Mouse (Mus musculus) WW6 (cell line): ENCODE results near the gene Ccdc51.

Experiments
- DNase-seq: peaks from one replicate; pipeline ENCODE4 v3.0.0-alpha.2; 2013; ENCODE audit warnings: low read depth, low spot score

The Ccdc51 gene

DNA sequence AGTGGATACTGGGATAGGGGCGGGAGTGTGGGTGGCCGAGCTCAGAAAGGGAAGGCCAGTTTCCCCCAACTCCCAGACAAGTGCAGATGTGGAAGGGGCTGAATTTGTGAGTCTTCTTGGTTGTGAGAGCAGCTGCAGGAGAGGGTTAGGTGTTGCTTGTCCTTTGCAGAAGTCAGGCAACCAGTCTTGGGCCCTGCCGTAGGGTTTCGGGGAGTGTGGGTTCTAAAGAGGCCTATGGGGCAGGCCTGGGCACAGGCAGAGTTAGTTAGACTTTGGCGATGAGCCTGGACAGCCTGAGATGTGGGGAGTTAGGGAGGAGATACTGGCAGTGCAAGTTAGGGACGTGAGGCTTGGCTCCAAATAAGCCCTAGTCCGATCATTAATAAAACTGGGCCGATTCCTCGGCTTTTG is 14.0 kb downstream of the Ccdc51 start:
- DNase-seq = no peak

DNA sequence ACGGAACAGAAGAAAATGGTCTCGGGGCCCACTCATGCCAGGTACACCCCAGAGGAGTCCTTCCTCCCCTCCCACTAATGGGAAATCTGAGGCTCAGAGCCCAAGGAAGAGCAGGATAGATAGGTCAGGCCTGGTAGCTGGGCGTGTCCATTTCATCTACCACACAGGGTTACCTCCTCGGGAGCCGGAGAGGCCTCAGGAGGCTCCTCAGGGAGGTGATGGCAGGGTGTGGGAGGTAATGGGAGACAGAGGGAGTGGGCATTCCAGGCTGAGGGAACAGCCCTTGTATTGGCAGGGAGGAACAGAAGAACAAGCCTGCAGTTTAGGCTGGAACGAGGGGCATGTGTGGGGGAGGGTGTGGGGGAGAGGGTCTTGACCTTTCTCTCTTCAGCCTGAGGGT is 14.6 kb downstream of the Ccdc51 start:
- DNase-seq = no peak

DNA sequence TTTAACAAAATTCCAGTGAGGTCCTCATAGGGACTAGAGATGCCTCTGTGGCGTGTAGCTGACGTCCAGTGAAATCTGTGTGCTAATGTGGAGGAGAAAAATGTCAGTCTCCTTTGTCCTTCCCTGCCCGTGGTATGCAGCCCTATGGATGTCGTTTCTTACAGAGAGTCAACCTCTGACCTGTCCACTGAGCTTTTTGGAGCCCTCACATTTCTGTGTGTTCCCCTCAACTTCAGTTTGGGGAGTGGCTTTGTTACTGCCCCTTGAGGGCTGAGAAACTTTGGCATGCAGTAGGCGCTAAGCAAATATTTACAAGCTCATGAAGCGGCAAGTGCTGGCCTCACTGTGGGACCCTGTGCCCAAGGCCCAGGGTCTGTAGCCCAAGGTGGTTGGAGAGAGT is 15.0 kb downstream of the Ccdc51 start:
- no peak for DNase-seq

DNA sequence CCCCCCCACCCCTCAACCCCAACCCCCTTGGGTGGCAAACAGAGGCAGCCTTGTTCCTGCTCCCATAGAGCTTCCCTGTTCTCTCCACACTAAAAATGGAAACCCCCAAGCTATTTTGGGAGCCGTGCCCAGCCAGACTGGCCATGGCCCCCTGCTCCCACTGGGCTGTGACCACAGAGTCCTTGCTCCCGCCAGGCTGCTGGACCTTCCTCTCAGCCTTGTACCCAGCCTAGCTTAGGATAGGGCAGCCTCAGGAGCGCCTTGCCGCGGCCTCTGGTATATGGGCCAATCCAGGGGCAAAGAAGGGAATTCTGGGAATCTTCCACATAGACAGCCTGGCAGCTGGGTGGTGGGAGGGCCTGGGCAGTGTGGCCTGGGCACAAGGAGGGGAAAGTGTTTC is 15.5 kb downstream of the Ccdc51 start:
- no peak for DNase-seq

DNA sequence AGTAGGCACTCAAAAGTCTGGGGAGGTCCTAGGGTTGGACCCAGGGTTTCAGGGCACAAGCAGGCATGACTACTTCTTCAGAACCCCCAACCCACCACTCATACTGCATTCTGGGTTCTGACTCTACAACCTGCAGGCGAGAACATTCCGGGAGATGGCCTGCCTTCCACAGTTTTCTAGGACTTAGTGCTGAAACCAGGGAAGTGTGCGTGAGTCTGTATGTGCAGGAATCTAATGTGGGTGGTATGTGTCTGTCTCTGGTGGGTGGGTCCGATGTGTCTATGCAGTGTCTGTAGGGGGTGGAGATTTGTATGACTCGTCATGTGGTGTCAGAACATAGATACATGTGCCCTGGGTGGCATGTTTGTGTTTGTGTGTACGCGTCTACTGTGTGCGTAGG is 16.1 kb downstream of the Ccdc51 start:
- no peak for DNase-seq

DNA sequence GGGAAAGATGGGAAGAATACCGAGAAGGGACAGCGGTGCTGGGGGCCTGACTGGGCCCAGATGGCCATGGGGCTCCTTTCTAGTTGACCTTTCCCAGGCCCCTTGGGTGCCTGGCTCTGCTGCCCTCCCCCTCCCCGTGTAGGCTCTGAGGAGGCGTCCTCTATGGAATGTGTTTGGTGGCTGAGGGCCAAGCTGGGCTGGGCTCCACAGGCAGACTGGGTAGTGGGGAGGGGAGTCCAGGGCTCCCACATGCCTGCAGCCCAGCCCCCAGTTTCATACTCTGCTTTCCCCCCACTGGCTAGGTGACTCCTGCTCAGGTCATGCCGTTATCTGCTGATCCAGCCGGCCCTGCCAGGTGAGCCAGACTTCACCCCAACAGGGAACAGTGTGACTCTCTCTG is 16.7 kb downstream of the Ccdc51 start:
- DNase-seq = no peak

DNA sequence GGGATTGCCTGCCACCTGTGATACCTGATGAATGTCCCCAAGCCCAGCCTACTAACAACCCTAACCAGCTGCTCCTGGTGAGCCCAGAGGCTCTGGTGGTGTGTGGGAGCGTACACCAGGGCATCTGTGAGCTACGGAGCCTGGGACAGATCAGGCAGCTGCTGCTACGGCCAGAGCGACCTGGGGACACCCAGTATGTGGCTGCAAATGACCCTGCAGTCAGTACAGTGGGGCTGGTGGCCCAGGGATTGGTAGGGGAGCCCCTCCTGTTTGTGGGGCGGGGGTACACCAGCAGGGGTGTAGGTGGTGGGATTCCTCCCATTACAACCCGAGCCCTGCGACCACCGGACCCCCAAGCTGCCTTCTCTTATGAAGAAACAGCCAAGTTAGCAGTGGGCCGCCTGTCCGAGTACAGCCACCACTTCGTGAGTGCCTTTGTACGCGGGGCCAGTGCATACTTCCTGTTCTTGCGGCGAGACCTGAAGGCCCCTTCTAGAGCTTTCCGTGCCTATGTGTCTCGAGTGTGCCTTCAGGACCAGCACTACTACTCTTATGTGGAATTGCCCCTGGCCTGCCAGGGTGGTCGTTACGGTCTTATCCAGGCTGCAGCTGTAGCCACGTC is 18.1 kb downstream of the Ccdc51 start:
- no peak for DNase-seq

DNA sequence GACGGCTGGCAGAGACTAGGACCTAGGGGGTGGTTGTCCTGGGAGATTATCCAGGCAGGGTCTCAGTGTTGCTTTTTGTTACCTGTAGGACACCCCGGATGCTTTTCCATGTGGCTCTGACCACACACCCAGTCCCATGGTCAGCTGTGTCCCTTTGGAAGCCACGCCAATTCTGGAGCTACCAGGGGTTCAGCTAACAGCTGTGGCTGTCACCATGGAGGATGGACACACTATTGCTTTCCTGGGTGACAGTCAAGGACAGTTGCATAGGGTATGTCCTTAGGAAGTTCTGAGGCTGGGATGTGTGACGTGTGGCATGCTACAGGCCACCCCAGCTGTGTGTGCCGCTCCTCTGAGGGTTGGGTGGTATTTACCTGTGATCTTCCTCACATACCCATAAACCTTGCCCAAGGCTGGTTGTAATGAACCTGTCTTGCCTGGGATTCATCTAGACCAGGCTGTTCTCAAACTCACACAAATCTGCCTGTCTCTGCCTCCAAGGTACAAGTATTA is 19.7 kb downstream of the Ccdc51 start:
- no peak for DNase-seq

DNA sequence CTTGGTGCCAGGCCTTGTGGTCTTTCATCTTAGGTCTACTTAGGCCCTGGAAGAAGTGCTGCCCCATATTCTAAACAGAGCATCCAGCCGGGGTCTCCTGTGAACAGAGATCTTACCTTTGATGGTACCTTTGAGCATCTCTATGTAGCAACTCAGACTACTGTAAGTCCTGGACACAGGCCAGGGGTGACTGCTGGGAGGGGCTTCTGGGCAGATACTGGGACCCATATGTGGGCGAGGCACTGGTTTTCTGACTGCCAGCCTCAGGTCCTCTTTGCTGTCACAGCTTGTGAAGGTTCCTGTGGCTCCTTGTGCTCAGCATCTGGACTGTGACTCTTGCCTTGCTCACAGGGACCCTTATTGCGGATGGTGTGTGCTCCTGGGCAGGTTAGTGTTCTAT is 20.2 kb downstream of the Ccdc51 start:
- no peak for DNase-seq

DNA sequence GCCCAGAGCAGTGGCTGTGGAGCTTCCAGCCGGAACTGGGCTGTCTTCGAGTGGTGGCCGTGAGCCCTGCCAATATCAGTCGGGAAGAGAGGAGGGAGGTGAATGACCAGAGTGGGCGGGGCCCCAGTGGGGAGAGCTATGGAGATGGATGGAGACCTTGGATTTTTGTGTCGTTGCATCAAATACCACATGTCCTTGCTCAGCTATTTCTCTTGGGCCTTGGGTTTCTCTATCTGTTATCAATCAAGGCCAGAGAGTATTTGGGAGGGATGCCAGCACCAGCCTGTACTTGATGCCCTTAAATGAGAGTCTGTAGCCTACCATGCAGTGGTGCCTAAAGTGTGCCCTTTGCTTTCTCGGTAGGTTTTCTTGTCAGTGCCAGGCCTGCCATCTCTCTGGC is 21.0 kb downstream of the Ccdc51 start:
- DNase-seq = no peak

DNA sequence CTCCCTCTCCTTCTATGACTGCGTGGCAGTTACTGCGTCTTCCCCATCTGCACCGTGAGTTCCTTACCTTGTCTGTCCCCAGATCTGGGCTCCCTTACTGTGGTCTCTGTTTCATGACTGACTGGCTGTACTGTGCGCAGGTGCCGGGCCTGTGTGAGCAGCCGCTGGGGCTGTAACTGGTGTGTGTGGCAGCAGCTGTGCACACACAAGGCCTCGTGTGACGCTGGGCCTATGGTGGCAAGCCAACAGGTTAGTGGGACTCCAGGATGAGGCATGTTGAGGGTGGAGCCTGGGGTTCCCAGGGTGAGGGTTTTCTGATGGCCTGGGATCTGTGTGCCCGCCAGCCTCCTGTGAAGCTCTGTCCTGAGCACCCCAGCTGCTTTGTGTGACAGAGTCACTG is 21.8 kb downstream of the Ccdc51 start:
- DNase-seq = no peak

DNA sequence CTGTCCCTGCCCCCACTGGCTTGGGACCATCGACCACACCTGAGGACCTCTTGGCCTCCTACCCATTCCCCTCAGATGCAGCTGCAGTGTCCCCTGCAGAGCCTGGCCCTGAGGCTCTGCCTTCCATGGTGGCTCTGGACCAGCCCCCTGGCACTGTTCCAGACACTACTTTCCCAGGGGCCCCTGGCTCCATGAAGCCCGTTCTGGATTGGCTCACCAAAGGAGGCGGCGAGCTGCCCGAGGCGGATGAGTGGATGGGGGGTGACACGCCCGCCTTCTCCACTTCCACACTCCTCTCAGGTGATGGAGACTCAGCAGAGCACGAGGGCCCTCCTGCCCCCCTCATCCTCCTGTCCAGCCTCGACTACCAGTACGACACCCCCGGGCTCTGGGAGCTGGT is 22.7 kb downstream of the Ccdc51 start:
- DNase-seq = no peak

DNA sequence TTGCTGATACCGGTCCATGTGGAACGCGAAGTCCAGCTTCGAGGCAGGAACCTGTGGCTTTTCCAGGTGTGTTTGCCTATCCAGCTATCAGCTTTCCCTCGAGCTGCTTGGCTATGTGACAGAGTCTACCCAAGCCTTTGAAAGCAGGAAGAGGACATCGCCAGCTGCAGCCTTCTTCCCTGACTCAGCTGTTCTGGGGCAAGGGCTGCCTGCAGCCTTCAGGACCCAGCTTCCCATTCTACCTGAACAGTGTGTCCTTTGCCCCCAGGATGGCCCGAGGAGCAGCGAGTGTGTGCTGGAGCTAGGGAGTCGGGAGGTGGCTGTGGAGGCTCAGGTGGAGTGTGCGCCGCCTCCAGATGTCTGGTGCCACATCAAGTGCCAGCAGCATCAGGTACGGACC is 23.4 kb downstream of the Ccdc51 start:
- DNase-seq = no peak

DNA sequence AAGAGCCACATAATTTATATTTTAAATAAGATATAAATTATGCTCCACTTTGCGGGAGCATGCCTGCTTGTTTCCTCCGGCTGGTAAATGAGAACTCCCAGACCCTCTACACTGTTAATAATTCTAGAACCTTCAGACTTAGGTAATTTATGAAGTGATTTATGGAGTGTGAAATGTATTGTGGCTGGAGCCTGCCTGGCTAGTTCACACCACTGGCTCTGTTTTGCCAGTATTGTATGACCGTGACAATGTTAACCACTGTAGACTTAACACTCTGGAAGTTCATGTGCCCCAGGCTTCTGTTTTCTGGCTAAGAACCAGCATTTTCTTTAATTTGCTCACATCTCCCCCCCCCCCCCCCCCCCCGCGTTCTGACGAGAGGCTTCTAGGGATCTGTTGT is 25.0 kb downstream of the Ccdc51 start:
- DNase-seq = no peak

DNA sequence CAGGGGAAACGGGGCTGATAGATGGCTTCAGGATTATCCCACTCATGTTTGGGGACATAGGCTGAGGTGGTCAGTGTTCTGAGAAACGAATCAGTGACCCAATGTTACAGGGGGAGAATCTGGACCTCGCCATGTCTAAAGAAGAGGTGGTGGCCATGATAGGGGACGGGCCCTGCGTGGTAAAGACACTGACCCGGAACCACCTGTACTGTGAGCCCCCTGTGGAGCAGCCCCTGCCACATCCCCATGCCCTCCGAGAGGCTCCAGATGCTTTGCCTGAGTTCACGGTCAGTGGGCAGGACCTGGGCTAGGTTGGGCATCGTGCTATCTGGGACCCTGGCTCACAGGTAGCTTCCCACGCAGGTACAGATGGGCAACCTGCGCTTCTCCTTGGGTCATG is 27.9 kb downstream of the Ccdc51 start:
- DNase-seq = no peak

DNA sequence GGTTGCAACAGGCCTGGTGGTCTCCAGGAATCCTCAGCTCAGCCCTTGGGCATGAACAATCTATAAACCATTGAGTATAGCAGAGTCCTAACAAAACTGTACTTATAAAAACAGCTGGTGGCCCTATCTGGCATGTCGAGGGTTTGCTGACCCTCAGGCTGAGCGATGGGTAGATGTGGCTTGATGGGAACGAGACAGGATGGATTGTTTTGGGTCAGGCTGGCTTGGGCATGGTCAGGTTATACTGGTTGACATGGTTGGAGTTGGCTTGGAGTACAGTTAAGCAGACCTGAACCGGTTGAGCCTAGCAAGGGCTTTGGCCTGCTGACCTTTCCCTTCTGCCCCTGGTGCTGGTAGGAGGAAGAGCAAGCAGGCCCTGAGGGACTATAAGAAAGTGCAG is 28.8 kb downstream of the Ccdc51 start:
- no peak for DNase-seq

DNA sequence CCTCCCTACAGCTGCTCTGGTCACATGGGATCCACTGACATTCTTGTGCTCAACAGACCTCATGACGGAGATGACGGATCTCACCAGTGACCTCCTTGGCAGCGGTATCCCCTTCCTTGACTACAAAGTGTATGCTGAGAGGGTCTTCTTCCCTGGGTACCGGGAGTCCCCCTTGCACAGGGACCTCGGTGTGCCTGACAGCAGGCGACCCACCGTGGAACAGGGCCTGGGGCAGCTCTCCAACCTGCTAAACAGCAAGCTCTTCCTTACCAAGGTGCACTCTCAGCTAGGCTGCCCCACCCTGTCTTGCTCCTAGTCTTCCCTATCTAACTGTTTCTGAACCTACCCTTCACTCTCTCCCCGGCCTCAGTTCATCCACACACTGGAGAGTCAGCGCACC is 29.3 kb downstream of the Ccdc51 start:
- DNase-seq = no peak

DNA sequence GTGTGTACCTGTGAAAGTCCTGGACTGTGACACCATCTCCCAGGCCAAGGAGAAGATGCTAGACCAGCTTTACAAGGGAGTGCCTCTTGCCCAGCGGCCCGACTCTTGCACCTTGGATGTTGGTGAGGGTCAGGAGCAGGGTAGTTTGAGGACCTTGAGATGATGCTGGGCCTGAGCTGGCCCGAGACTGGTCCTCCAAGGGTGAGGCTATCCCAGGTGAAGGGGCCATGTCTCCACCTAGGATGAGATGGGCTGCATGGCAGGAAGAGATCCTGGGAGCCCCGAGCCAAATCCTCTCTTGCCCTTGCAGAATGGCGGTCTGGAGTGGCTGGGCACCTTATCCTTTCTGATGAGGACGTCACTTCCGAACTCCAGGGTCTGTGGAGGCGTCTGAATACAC is 31.0 kb downstream of the Ccdc51 start:
- no peak for DNase-seq

DNA sequence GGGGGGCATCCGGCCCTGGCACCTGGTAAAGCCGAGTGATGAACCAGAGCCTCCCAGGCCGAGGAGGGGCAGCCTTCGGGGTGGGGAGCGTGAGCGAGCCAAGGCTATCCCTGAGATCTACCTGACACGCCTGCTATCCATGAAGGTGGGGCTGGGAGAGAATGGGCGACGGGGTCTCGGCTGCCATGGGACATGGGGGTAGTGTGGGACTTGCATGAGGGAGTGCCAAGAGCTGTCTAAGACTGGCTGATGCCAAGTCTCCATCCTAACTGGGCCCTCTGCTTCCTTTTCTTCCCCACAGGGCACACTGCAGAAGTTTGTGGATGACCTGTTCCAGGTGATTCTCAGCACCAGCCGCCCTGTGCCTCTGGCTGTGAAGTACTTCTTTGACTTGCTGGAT is 32.0 kb downstream of the Ccdc51 start:
- no peak for DNase-seq

DNA sequence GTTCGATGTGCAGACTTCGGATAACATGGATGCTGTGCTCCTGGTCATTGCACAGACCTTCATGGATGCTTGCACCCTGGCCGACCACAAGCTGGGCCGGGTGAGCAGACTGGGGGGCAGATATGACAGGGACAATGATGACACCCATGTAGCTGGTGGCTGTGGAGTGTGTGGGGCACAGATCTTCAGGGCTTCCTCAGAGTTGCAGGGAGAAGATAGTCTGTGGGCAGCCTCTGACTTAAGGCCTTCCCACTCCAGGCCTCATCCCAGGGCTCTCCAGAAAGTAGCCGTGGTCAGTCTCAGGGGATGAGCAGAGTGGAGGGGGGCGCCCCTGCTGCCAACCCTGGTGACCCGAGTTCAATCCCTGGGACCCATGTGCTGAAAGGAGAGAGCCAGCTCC is 32.6 kb downstream of the Ccdc51 start:
- no peak for DNase-seq

DNA sequence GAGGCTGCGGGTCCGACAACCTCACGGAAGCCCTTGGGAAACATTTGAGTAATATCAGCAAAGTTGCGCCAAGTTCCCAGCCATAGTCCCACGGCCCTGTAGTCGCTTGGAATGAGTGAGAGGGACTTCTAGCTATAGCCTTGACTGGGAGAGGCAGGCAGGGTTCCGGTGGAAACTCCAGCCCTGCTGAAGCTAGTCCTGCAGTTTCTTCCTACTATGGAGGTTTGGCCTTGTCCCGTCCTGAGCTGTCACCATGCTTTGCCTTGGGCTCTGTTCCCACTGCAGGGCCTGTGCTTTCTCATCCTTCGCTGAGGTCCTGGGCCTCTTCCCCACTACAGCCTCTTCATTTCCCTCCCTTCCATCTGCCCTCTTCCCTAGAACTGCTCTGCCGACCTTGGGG is 33.9 kb downstream of the Ccdc51 start:
- no peak for DNase-seq

DNA sequence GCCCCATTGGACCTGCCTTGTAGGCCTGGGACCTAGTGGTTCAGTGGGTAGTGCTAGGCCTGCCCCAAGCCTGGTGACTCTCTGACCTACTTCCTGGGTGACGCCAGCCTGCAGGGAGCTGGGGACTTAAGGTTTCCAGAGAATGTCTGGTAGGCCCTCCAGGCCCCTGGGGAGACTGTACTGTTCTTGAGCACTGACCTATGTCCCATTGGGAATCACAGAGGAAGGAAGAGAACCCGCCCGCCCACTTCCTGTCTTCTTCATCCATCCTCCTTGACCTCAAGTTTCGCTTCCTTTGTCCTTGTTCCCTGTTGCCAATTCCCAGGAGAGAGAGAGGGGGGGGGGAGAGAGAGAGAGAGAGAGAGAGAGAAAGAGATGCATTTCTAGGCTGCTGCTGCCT is 35.8 kb downstream of the Ccdc51 start:
- no peak for DNase-seq

DNA sequence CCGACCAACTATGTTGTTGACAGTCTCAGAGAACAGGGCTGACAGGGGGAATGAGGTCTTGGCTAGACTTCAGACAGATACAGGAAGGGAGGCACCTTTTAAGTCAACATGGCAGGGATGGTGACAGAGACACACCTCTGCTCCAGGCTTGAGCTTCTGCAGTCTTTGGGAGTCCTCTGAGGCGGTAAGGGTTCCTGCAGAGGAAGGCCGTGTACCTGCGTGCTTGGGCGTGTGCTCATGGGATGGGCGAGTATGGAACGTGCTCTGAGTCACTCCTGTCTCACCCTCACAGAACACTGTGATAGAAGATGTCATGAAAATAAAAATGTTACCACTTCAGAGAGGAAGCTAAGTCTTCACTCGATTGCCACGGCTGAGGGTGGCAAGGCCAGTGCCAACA is 37.3 kb downstream of the Ccdc51 start:
- no peak for DNase-seq

DNA sequence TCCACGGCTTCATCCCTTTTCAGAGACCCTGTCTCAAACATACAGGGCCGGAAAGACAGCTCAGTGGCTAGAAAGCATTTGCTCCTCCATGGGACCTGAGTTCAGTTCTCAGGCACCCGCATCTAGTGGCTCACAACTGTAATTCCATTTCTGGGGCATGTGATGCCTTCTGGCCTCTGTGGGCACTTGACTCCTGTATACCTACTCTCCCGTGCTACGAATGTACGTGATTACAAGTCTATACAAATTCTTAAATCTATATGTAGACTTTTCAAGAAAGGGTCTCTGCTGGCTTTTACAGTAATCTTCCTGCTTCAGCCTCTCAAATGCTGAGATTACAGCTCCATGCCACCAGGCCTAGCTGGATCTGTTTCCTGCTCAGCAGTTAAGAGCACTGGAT is 38.7 kb downstream of the Ccdc51 start:
- no peak for DNase-seq
